Mouse (Mus musculus) subcutaneous adipose tissue, adult 2 months (tissue): ENCODE results near the gene Spaca4. TPM values are rescaled to one million over a fixed set of nuclear protein-coding genes. Genes with fewer than 3 reads are reported as not detected.

Experiments used
- polyA plus RNA-seq: library from polyadenylated mRNA; depleted of rRNA; stranded (reverse); fragments of >200 nt; gene quantifications from 2 replicates; pipeline ENCODE4 v1.2.3, GENCODE M21; 2012; ENCODE audit warnings: low replicate concordance; rRNA removed

The Spaca4 gene
- polyA plus RNA-seq, result not detected in 2 replicates

DNA sequence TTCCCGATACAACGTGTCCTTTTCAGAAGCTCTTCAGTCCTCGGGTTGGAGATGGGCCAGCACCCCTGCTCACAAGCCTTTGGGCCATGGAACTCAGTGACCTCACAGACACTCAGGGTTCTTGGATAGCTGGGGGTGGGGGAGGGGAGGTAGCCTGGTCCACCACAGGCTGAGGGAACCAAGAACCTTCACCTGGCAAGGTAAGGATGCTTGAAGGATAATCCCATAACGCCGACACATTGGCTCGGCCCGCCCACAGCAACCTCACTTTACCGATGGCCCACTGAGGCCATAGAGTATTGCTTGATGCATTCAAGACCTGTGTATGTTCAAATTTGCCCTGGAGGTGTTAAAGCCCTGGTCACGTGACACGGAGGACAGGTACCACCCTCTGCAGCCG, at the start of gene Spaca4:
TSS of gene Spaca4 (minus strand) at position 101 of the 400 bp plus-strand sequence.

DNA sequence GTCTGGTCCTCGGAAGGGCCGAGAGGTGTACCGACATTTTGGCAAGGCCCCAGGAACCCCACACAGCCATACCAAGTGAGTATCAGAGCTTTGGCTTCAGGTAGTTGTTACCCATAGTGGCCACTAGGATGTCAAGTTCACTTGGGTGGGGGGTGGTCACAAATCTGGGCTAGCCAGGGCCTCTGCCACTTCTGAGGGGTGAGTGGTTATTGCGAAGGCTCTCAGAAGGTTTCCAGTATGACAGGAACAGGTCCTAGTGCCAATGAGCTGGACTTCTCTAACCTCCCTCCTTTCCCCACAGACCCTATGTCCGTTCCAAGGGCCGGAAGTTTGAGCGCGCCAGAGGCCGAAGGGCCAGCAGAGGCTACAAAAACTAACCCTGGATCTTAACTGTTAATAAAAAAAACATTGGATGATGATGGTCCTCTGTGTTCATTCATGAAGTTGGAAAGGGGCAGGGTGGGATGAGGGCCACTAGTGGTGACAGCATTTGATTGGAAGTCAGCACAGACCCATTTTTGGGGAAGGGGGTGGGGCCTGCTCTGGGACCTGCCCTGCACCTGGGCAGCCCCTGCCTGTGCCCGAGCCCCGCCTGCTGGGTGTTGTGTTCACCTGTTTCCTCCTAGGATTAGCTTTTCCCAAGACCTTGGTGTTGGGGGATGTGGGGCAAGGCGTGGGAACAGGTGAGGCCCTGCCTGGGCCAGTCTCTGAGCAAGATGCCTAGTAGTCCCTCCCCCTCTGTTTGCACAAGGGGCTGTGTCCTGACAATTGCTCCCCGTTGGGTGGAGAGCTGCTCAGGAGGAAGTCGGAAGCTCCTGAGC, 5.0 kb downstream of the Spaca4 start, which contains the start of gene Fam83e:
TSS of gene Fam83e (plus strand) at position 800 of the 821 bp plus-strand sequence.

GRCm38 (mm10) chr7:45717918-45718297, 7.7 kb downstream of the Spaca4 start, which contains the start of gene Sphk2:
TSS of gene Sphk2 (minus strand) at chr7:45718002.

GRCm38 (mm10) chr7:45715090-45715708, 10.4 kb downstream of the Spaca4 start, which contains the start of gene Rpl18:
TSS of gene Rpl18 (plus strand) at chr7:45715457.

DNA sequence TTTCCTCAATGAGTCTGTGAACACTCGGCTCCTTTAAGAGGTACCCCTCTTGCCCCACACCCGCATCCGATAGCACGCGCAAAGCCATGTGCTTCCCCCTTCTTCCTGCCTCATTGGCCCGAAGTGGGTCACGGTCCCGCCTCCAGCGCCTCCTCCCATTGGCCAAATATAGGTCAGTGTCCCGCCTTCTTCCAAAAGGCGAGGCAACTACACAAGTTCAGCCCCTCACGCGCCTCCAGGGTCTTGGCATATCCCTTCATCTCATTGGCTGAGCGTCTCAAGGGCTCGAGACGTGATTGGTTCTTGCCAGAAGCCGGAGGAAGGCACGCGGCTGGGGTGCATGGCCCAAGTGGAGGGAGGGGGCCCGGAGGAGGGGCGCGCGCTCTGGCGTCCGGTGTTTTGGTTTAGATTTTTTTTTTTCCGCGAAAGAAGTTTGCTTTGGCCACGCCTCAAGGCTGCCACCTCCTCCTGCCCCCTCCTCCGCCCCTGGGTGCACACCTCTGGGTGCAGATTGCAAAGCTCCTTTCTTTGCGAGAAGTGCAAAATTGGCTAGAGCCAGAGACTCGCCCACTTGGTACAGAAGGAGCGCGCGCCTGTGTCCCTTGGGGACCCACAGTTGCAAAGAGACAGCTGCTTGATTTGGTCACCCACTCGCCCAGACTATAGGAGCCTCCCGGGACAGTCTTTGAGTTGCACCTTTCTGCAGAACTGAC, 20.7 kb downstream of the Spaca4 start, which contains the start of gene Dbp:
TSS of gene Dbp (plus strand) at position 359 of the 713 bp plus-strand sequence.

GRCm38 (mm10) chr7:45699523-45700141, 26.0 kb downstream of the Spaca4 start, which contains the start of gene Car11:
TSS of gene Car11 (plus strand) at chr7:45699843.

GRCm38 (mm10) chr7:45693921-45694591, 31.6 kb downstream of the Spaca4 start, which contains the start of gene Sec1:
TSS of gene Sec1 (minus strand) at chr7:45694402.

GRCm38 (mm10) chr7:45683396-45684050, 42.1 kb downstream of the Spaca4 start, which contains the start of gene Ntn5:
TSS of gene Ntn5 (plus strand) at chr7:45684022.

Other genes starting within 250 kb of the Spaca4 start
- 0.20 and 0.76 TPM in 2 replicates for gene Tulp2, start 243.9 kb downstream of the Spaca4 start, polyA plus RNA-seq
- 5.0 and 20.5 TPM in 2 replicates for gene Gm45808, start 239.0 kb downstream of the Spaca4 start, polyA plus RNA-seq
- 21.6 and 53.7 TPM in 2 replicates for gene Dhdh, start 237.0 kb downstream of the Spaca4 start, polyA plus RNA-seq
- gene Nucb1, start 215.4 kb downstream of the Spaca4 start, polyA plus RNA-seq, result 427 and 466 TPM in 2 replicates
- gene Ppp1r15a, start 199.5 kb downstream of the Spaca4 start, polyA plus RNA-seq, result 26.7 and 32.6 TPM in 2 replicates
- gene Plekha4, start 199.5 kb downstream of the Spaca4 start, polyA plus RNA-seq, result 12.8 and 21.4 TPM in 2 replicates
- 3.1 and 7.0 TPM in 2 replicates for gene Hsd17b14, start 170.9 kb downstream of the Spaca4 start, polyA plus RNA-seq
- 143 and 215 TPM in 2 replicates for gene Bcat2, start 155.7 kb downstream of the Spaca4 start, polyA plus RNA-seq
- 0.78 and 1.8 TPM in 2 replicates for gene Fgf21, start 110.3 kb downstream of the Spaca4 start, polyA plus RNA-seq
- gene Fut1, start 108.5 kb downstream of the Spaca4 start, polyA plus RNA-seq, result 0.07 and 0.24 TPM in 2 replicates
- 0.41 and 1.0 TPM in 2 replicates for gene Izumo1, start 104.0 kb downstream of the Spaca4 start, polyA plus RNA-seq
- gene Rasip1, start 98.3 kb downstream of the Spaca4 start, polyA plus RNA-seq, result 38.6 and 65.4 TPM in 2 replicates
- 7.2 and 11.2 TPM in 2 replicates for gene Mamstr, start 85.8 kb downstream of the Spaca4 start, polyA plus RNA-seq
- 0.03 and 21.7 TPM in 2 replicates for gene Fut2, start 59.4 kb downstream of the Spaca4 start, polyA plus RNA-seq
- gene Ntn5, start 41.8 kb downstream of the Spaca4 start, polyA plus RNA-seq, result not detected in 2 replicates
- gene Sec1, start 31.4 kb downstream of the Spaca4 start, polyA plus RNA-seq, result 0.23 and 0.30 TPM in 2 replicates
- 17.8 and 42.8 TPM in 2 replicates for gene Car11, start 26.0 kb downstream of the Spaca4 start, polyA plus RNA-seq
- gene Dbp, start 20.7 kb downstream of the Spaca4 start, polyA plus RNA-seq, result 63.6 and 77.9 TPM in 2 replicates
- gene Rpl18, start 10.4 kb downstream of the Spaca4 start, polyA plus RNA-seq, result 753 and 1,942 TPM in 2 replicates
- gene Sphk2, start 7.8 kb downstream of the Spaca4 start, polyA plus RNA-seq, result 36.9 and 48.7 TPM in 2 replicates
- 0.42 and 0.51 TPM in 2 replicates for gene Fam83e, start 4.6 kb downstream of the Spaca4 start, polyA plus RNA-seq
- 0.63 and 25.3 TPM in 2 replicates for gene Lmtk3, start 57.9 kb upstream of the Spaca4 start, polyA plus RNA-seq
- 0.23 and 2.8 TPM in 2 replicates for gene Sult2b1, start 58.9 kb upstream of the Spaca4 start, polyA plus RNA-seq
- gene Cyth2, start 88.8 kb upstream of the Spaca4 start, polyA plus RNA-seq, result 51.8 and 57.9 TPM in 2 replicates
- gene Kcnj14, start 99.0 kb upstream of the Spaca4 start, polyA plus RNA-seq, result 4.8 and 23.1 TPM in 2 replicates
- gene Grwd1, start 105.1 kb upstream of the Spaca4 start, polyA plus RNA-seq, result 14.7 and 32.7 TPM in 2 replicates
- 371 and 393 TPM in 2 replicates for gene Kdelr1, start 147.0 kb upstream of the Spaca4 start, polyA plus RNA-seq
- gene Grin2d, start 152.6 kb upstream of the Spaca4 start, polyA plus RNA-seq, result 1.1 and 6.1 TPM in 2 replicates
- 0.19 TPM in 1 of 2 replicates, not detected in the other for gene Syngr4, start 170.9 kb upstream of the Spaca4 start, polyA plus RNA-seq
- gene Tmem143, start 171.1 kb upstream of the Spaca4 start, polyA plus RNA-seq, result 85.1 and 137 TPM in 2 replicates
- 179 and 360 TPM in 2 replicates for gene Emp3, start 195.6 kb upstream of the Spaca4 start, polyA plus RNA-seq
- gene Ccdc114, start 198.3 kb upstream of the Spaca4 start, polyA plus RNA-seq, result 4.2 and 9.5 TPM in 2 replicates